Mouse (Mus musculus) cerebellum, postnatal 4 days (tissue): Measurements from ENCODE around the gene Edar.
A peak's percentile ranks its signal among the peaks of the same experiment; 100 is the strongest.

Experiments used
- DNase-seq, 2 experiments: peaks; one replicate each; pipeline ENCODE4 v3.0.0; 2022; ENCODE audit warnings: low spot score in 2 of 2, mixed read lengths in 1 of 2

The Edar gene

DNA sequence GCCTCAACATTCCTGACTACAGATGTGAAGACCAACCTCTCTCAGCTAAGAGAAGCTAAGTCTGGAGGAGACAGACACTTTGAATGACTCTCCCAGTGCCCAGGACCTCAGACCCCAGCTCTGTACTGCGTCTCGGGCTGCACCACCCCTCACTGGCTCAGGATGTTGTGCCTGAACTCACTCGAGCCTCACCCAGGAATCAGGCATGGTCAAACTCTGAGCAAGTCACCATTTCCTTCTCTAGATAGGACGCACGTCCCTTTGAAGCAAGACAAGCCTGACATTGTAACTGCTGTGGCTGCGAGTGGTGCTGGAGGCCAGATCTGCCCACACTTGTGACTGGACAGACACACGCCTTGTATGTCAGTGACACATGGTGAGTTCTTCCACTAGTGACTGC, 73.5 kb downstream of the Edar start:
- DNase-seq, result no peak

DNA sequence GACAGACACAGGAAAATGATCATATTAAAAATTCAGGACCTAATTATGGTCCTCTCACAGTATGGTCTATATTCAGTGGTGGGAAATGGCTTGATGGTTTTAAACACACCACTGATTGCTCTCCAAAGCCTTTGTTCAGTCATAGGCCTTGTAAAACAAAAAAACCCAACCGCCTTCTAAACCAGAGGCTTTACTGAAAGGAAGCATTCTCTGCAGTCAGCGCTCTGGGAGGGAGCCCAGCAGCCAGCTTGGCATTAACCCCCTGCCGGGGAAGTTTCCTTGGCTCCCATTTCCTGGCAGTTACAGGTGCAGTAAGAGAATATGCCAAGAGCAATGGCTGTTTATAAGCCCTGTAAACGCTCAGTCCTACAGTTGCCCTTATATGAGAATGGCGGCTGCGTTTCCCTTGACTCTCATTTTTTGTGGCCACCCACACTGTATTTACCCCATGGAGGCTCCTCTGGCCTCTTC, 74.0 kb downstream of the Edar start:
- DNase-seq, result peak in 1 of 2 experiments; percentile 45

GRCm38 (mm10) chr10:58600983-58601382, 74.5 kb downstream of the Edar start:
- no peak for DNase-seq

DNA sequence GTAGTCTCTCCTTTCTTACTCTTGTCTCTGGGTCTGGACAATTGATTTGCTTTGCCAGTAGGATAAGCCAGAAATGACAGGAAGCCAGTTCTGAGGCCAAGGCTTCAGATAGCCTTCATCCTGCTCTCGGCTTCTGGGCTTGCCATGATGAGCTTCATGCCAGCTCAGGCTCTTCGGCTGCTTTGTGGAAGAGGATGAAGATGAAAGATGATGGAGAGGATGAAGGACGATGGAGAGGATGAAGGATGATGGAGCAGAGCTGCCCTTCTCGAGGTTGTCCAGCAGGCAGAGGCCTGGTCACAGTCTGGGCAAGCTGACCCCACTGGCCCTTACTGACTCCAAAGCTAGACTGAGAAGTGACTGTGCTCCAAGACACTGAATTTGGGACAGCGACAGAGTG, 75.3 kb downstream of the Edar start:
- DNase-seq, result no peak

GRCm38 (mm10) chr10:58595821-58596220, 79.6 kb downstream of the Edar start:
- DNase-seq, result no peak

GRCm38 (mm10) chr10:58595197-58595596, 80.3 kb downstream of the Edar start:
- no peak for DNase-seq

DNA sequence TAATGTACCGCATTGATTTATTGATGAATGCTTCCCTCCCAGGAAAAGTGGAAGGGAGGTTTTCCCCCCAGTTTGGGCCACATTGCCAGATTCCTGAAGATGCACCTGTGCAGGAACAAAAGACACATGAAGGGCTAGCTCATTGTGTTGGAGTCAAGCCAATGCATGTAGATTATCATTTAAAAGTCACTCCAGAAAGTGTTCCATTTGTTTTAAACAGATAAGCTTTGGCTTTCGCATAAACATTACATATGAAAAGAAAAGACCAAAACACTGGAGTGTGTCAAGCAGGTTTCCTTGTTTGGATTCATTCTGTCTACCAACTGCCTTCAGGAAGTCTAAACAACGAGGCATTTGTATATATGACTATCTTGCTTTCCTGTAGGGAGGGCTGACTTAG, 81.0 kb downstream of the Edar start:
- DNase-seq, result no peak

DNA sequence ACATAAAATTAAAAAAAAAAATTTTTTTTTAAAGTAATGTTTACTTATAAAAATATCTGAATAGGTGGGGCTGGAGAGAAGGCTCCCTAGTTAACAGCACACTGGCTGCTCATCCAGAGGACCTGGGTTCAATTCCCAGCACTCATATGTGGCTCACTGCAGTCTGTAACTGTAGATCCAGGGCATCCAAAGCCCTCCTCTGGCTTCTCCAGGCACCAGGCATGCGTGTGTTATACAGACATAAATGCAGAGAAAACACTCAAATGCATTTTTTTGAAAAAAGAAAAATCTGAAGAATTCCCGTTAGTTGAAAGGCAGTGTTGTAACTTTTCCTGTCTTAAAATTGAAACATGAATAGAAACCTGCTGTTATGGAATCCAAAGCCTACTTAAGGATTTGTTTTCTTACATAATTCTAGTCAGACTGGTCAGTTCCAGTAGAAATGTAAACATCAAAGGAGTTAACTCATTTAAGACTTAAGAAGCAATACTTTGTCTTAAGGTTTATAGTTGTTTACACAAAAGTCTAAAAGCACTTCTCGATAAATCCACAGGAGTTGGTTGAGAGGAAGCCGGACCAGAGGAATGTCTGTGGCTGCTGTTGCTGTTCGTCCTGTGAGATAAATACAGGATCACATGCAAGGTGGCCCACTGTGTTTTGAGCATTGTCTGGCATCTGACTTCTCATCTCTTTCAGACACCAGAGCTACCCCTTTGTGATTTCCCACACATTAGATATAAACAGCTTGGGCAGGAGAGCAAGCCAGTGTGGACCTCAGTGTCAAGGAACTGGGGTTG, 89.8 kb downstream of the Edar start:
- DNase-seq, result no peak

GRCm38 (mm10) chr10:58560521-58560920, 114.9 kb downstream of the Edar start:
- no peak for DNase-seq

- peak in 1 of 2 experiments; percentile 38 for DNase-seq
Observed at GRCm38 (mm10) chr10:58559901-58560300, 115.6 kb downstream of the Edar start.

GRCm38 (mm10) chr10:58559098-58559497, 116.4 kb downstream of the Edar start:
- peak in 1 of 2 experiments; percentile 45 for DNase-seq

GRCm38 (mm10) chr10:58554693-58555387, 120.6 kb downstream of the Edar start:
- no peak for DNase-seq
